Mouse (Mus musculus): ENCODE measurements around the gene Specc1l.

Specc1l gene

GRCm38 (mm10) chr10:75282648-75283047 is 70.8 kb downstream of the Specc1l start:
- no peak for DNase-seq (ENCODE audit: low spot score in 2 of 2)

- no peak for DNase-seq (ENCODE audit: low spot score in 2 of 2)
These were observed 71.9 kb downstream of the Specc1l start for GRCm38 (mm10) chr10:75283821-75284220.

GRCm38 (mm10) chr10:75288579-75288978 is 76.7 kb downstream of the Specc1l start:
- DNase-seq (ENCODE audit: low spot score in 2 of 2), result peak in 1 of 2 experiments; percentile 51

- DNase-seq (ENCODE audit: low spot score in 2 of 2), result peak in 1 of 2 experiments; percentile 12
These were observed 77.5 kb downstream of the Specc1l start for GRCm38 (mm10) chr10:75289392-75289791.

GRCm38 (mm10) chr10:75290650-75291049 is 78.8 kb downstream of the Specc1l start:
- peak in 1 of 2 experiments; percentile 9 for DNase-seq (ENCODE audit: low spot score in 2 of 2)

GRCm38 (mm10) chr10:75291338-75291737 is 79.5 kb downstream of the Specc1l start:
- peak in 1 of 2 experiments; percentile 12 for DNase-seq (ENCODE audit: low spot score in 2 of 2)

- peak in 1 of 2 experiments; percentile 41 for DNase-seq (ENCODE audit: low spot score in 2 of 2)
These were observed 80.3 kb downstream of the Specc1l start for GRCm38 (mm10) chr10:75292206-75292605.

- no peak for DNase-seq (ENCODE audit: low spot score in 2 of 2)
These were observed 81.4 kb downstream of the Specc1l start for GRCm38 (mm10) chr10:75293288-75293687.

GRCm38 (mm10) chr10:75294362-75294761 is 82.5 kb downstream of the Specc1l start:
- DNase-seq (ENCODE audit: low spot score in 2 of 2), result peak in 1 of 2 experiments; percentile 2

- peak in 1 of 2 experiments; percentile 20 for DNase-seq (ENCODE audit: low spot score in 2 of 2)
These were observed 83.1 kb downstream of the Specc1l start for GRCm38 (mm10) chr10:75294926-75295325.

- peak in 1 of 2 experiments; percentile 12 for DNase-seq (ENCODE audit: low spot score in 2 of 2)
These were observed 86.7 kb downstream of the Specc1l start for GRCm38 (mm10) chr10:75298608-75299007.

GRCm38 (mm10) chr10:75299785-75300418 is 88.0 kb downstream of the Specc1l start:
- peak; percentile 50 to 77 for DNase-seq (ENCODE audit: low spot score in 2 of 2)

GRCm38 (mm10) chr10:75301195-75301806 is 89.4 kb downstream of the Specc1l start:
- peak in 1 of 2 experiments; percentile 17 for DNase-seq (ENCODE audit: low spot score in 2 of 2)

- peak in 1 of 2 experiments; percentile 25 for DNase-seq (ENCODE audit: low spot score in 2 of 2)
These were observed 90.1 kb downstream of the Specc1l start for GRCm38 (mm10) chr10:75301937-75302336.

- no peak for DNase-seq (ENCODE audit: low spot score in 2 of 2)
These were observed 90.7 kb downstream of the Specc1l start for GRCm38 (mm10) chr10:75302536-75302935.

GRCm38 (mm10) chr10:75303324-75304048 is 91.6 kb downstream of the Specc1l start:
- DNase-seq (ENCODE audit: low spot score in 2 of 2), result no peak

- no peak for DNase-seq (ENCODE audit: low spot score in 2 of 2)
These were observed 92.2 kb downstream of the Specc1l start for GRCm38 (mm10) chr10:75304049-75304405.

GRCm38 (mm10) chr10:75304413-75304812 is 92.5 kb downstream of the Specc1l start:
- DNase-seq (ENCODE audit: low spot score in 2 of 2), result no peak

GRCm38 (mm10) chr10:75307130-75307529 is 95.3 kb downstream of the Specc1l start:
- DNase-seq (ENCODE audit: low spot score in 2 of 2), result no peak

GRCm38 (mm10) chr10:75312361-75312760 is 100.5 kb downstream of the Specc1l start:
- DNase-seq (ENCODE audit: low spot score in 2 of 2), result no peak

- no peak for DNase-seq (ENCODE audit: low spot score in 2 of 2)
These were observed 102.5 kb downstream of the Specc1l start for GRCm38 (mm10) chr10:75314190-75314980.

- no peak for DNase-seq (ENCODE audit: low spot score in 2 of 2)
These were observed 103.9 kb downstream of the Specc1l start for GRCm38 (mm10) chr10:75315756-75316155.

All from urinary bladder, postnatal 4 days (tissue).